Mouse (Mus musculus) forebrain, embryonic 13.5 days (tissue): ENCODE measurements around the gene Atad1. TPM values are rescaled to one million over a fixed set of nuclear protein-coding genes. Genes with fewer than 3 reads are reported as not detected.

Experiments
- ATAC-seq: fragments of 200-750 bp; cut with Nextera tagmentation; 2 replicates; pipeline ENCODE4 v1.8.0; 2017
- H3K27ac ChIP-seq: fragments of 300-500 bp; sonication (generic); 2 replicates; pipeline ENCODE4 v1.5.1; 2015; ENCODE audit warnings: inconsistent platforms, mild to moderate bottlenecking, moderate library complexity
- H3K27me3 ChIP-seq: fragments of 300-500 bp; sonication (generic); 2 replicates; pipeline ENCODE4 v1.6.1; 2015; ENCODE audit warnings: mild to moderate bottlenecking, inconsistent platforms
- H3K36me3 ChIP-seq: fragments of 300-500 bp; sonication (generic); 2 replicates; pipeline ENCODE4 v1.6.1; 2015; ENCODE audit warnings: mild to moderate bottlenecking, inconsistent platforms; ENCODE audit not compliant: poor library complexity, severe bottlenecking
- H3K4me1 ChIP-seq: fragments of 300-500 bp; sonication (generic); 2 replicates; pipeline ENCODE4 v1.6.1; 2015; ENCODE audit warnings: inconsistent platforms
- H3K4me2 ChIP-seq: fragments of 300-500 bp; sonication (generic); 2 replicates; pipeline ENCODE4 v1.6.1; 2015; ENCODE audit warnings: inconsistent platforms, mild to moderate bottlenecking, moderate library complexity
- H3K4me3 ChIP-seq: fragments of 300-500 bp; sonication (generic); 2 replicates; pipeline ENCODE4 v1.5.1; 2015; ENCODE audit warnings: mild to moderate bottlenecking, inconsistent platforms
- H3K9ac ChIP-seq: fragments of 300-500 bp; sonication (generic); 2 replicates; pipeline ENCODE4 v1.6.1; 2015; ENCODE audit warnings: mild to moderate bottlenecking, inconsistent platforms
- H3K9me3 ChIP-seq: fragments of 300-500 bp; sonication (generic); replicated peaks from 2 replicates; pipeline ENCODE4 v1.6.1; 2016; ENCODE audit warnings: inconsistent platforms
- WGBS: fragments of 180-500 bp; shearing (Covaris S2); methylation state at CpG from one replicate; pipeline ENCODE4 v1.1.7; 2015; 5-methylcytosine and 5-hydroxymethylcytosine counted together
- polyA plus RNA-seq: library from polyadenylated mRNA; unstranded; fragments of >200 nt; fragmentation: Nextera tagmentation; extraction: Ambion mirVana; gene quantifications from 2 replicates; pipeline ENCODE4 v1.2.1, GENCODE M21; 2015

Gene Atad1
- polyA plus RNA-seq, 1 experiment from 2014 or later, result 102 TPM

DNA sequence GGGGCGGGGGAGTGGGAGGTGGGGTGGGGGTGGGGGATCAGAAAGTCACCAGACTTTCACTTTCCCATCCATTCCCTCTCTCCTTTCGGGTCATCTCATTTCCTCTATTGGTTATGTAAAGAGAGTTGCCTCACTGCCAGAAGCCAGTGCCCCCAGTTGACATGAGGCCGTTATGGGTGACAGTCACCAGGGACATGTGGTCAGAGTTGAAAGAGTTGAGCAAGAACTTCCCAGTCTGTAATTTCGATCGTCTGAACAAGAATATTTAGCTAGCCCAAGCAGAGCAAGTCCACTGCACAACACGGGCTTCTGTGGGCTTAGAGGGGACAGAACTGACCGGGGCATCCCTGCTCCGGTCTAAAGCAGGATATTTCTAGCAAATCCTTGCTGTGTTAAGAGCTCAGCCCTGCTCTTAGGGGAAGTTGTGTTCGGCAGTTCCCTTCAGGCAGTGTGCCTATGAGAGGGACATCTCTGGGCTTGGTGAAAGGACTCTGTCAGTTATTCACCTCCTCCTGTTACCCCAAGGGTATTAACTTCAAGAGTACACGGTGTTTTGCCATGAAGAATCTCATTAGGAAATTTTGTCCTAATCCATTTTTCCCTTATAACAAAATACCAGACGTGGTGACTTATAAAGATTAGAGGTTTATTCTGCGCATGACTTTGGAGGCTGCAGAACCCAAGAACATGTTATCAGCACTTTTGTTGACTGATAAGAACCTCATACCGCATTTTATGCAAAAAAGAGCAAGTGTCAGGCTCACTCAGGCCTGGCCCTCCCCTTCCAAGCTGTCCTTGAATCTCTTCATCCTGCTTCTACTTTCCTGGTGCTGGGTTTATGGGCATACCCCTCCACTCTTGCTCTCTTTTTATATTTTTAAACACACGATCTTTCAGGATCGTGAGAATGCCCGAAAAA lies 102.0 kb downstream of the Atad1 start:
- ATAC-seq, result no peak
- Histone ChIP-seq H3K27me3 (no peaks in the 10 kb centered on the region), H3K36me3 (no peaks in the 10 kb centered on the region), H3K9me3 (no peaks in the 10 kb centered on the region), H3K9ac (no peak overlapping the region), H3K4me1 (no peaks in the 10 kb centered on the region), H3K27ac (no peak overlapping the region), H3K4me2 (no peak overlapping the region), H3K4me3 (no peak overlapping the region)
- 73% methylated on average over 16 of the region's 16 CpGs for WGBS

DNA sequence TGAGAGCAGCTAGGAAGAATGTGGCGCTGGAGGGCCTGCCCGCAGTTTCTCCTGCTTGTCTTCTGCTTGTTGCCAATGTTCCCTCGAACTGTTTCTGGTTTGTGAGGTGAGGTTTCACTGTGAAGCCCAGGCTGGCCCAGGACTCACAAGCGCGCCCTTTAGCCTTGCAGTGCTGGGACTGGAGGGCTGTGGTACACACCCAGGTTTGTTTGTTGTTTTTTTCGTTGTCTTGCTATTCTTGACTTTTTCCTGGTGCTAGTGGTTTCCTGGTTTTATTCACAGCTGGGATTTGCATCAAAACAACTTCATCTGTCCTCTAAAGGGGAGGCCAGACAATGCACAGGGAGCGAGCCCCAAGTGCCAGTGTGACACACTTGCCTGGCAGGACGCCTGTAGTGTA lies 104.7 kb downstream of the Atad1 start:
- Histone ChIP-seq H3K4me1 (no peaks in the 10 kb centered on the region), H3K9me3 (no peaks in the 10 kb centered on the region), H3K4me2 (no peak overlapping the region), H3K27me3 (no peaks in the 10 kb centered on the region), H3K27ac (no peak overlapping the region), H3K36me3 (no peaks in the 10 kb centered on the region), H3K9ac (no peak overlapping the region), H3K4me3 (no peak overlapping the region)
- no peak for ATAC-seq
- whole genome bisulfite sequencing, result 57% methylated on average over 8 of the region's 8 CpGs

DNA sequence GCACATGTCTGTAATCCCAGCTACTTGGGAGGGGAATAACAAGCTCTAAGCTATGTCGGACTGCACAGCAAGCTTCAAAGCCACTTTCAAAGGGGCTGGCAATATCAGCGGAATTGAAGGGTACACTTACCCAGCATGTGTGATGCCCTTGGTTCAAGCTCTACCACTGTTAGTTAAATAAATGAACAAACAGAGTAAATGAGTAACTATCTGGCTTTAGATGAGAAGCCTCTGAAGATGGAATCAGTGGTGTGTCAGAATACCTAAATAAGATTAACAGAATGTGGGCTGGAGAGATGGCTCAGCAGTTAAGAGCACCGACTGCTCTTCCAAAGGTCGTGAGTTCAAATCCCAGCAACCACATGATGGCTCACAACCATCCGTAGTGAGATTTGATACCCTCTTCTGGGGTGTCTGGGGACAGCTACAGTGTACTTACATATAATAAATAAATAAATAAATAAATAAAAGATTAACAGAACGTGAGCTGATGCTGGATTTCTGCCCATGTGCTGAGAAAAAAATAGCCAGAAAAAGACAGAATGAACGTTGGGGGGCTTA lies 110.9 kb downstream of the Atad1 start:
- no peak for ATAC-seq
- H3K27me3 ChIP-seq, result no peaks in the 10 kb centered on the region
- no peak overlapping the region for H3K4me3 ChIP-seq
- no peaks in the 10 kb centered on the region for H3K4me1 ChIP-seq
- H3K27ac ChIP-seq, result no peak overlapping the region
- no peaks in the 10 kb centered on the region for H3K9me3 ChIP-seq
- H3K4me2 ChIP-seq, result no peak overlapping the region
- 87% methylated on average over 7 of the region's 7 CpGs for WGBS
- H3K36me3 ChIP-seq, result no peaks in the 10 kb centered on the region
- no peak overlapping the region for H3K9ac ChIP-seq

DNA sequence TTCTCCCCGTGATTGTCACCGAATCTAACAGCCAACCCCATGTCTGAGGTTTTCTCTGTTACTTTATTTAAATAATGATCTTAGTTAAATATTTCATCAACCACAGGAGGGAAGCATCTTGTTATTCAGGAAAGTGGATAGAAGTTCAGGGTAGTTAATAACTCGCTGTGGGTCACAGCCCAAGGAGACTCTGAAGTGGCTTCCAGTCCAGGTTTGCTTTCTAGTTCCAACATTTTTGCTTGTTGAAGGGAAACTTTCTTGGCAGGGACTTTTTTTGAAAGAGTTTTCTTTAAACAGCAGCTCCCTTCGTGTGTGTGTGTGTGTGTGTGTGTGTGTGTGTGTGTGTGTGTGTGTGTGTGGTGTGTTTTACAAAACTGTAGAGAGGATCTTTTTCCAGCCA lies 112.0 kb downstream of the Atad1 start:
- Histone ChIP-seq H3K4me1 (no peaks in the 10 kb centered on the region), H3K27ac (no peak overlapping the region), H3K36me3 (no peaks in the 10 kb centered on the region), H3K4me3 (no peak overlapping the region), H3K27me3 (no peaks in the 10 kb centered on the region), H3K4me2 (no peak overlapping the region), H3K9me3 (no peaks in the 10 kb centered on the region), H3K9ac (no peak overlapping the region)
- ATAC-seq, result no peak
- 80% methylated on average over 4 of the region's 4 CpGs for WGBS

DNA sequence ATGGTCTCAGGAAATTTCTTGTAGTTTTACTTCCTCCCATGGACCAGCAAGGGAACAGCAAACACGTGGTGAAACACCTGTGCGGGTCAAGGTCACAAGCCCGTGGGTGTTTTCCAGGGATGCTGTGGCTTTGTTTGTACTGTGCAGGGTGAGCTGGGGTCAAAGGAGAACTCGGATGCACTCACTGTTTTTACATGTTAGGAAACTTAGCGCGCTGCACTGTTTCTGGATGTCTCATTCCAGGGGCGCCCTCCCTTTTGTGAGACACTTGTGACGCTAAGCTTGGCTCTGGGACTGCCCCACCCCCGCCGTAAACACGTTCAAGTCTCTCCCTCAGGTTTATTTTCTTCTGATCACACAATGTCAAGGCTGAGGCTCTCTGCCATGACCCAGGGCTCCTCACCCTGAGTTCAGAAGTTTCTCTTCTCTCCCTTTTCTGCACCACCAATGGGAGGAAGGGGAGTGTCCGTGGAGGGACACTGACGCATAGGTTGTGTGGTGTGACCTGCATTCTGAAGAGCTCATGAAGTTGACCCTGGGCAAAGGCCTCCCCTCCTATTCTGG lies 112.7 kb downstream of the Atad1 start:
- H3K4me3 ChIP-seq, result no peak overlapping the region
- WGBS, result 77% methylated on average over 13 of the region's 13 CpGs
- no peak overlapping the region for H3K27ac ChIP-seq
- H3K9ac ChIP-seq, result no peak overlapping the region
- no peak for ATAC-seq
- no peaks in the 10 kb centered on the region for H3K4me1 ChIP-seq
- no peaks in the 10 kb centered on the region for H3K36me3 ChIP-seq
- no peak overlapping the region for H3K4me2 ChIP-seq
- H3K27me3 ChIP-seq, result no peaks in the 10 kb centered on the region
- no peaks in the 10 kb centered on the region for H3K9me3 ChIP-seq

DNA sequence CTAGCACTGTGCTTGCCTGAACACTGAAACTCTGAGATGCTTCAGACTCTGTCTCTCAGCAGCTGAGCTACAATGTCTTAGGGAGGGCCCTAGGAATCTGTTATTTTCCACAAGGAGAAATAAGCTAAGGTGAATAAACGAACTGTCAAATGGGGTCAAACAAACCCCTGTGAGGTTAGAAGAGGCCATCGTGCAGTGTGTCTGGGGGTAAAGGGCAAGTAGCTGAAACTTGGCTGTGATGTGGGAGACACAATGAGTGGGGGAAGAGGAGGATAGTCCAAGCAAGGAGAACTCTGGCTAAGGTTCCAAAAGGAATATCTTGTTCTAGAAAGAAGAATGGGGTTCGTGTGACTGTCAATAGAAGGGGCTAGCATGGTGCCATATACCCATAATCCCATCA lies 117.4 kb downstream of the Atad1 start:
- Histone ChIP-seq H3K4me1 (no peaks in the 10 kb centered on the region), H3K27me3 (no peaks in the 10 kb centered on the region), H3K4me3 (no peak overlapping the region), H3K27ac (no peak overlapping the region), H3K36me3 (no peaks in the 10 kb centered on the region), H3K9ac (no peak overlapping the region), H3K4me2 (no peak overlapping the region), H3K9me3 (no peaks in the 10 kb centered on the region)
- 75% methylated on average over 3 of the region's 3 CpGs for WGBS
- no peak for ATAC-seq

Other genes with a start within 250 kb of the Atad1 start
- gene Papss2, start 144.0 kb downstream of the Atad1 start, polyA plus RNA-seq, result 0.37 and 0.53 TPM in 2 replicates
- 10.9 and 12.3 TPM in 2 replicates for gene Pten, start 17.7 kb upstream of the Atad1 start, polyA plus RNA-seq